Mouse (Mus musculus): ENCODE measurements around the gene Mars.

DNA sequence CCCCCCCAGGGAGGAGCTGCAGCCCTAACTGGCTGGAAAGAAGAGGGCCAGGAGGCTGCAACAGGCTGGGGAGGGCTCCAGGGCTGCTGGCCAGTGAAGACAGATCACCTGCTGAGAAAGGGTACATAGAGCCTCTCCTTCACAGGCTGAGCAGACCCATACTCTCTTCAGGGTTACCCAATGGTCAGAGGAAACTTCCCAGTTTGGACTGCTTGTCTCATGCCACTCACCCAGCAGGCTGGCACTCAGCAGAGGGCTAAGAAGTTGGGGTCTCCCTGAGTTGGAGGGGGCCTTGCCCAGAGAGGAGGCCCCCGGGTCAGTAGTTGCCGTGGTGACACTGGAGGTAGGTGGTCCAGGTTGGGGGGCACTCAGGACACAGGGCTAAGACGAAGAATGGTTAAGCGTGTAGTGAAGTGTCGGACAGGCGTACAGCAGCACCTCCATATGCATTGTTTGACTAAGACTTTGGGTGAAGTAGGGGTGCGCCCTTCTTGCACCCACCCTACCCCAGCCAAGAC lies 27.4 kb downstream of the Mars start:
- TF ChIP-seq ZKSCAN1 (IDR thresholded peaks at IDR 0.05; ENCODE audit: low read depth, low read length) (no peak), CTCF (IDR thresholded peaks at IDR 0.05 in 2 of 3, conservative IDR thresholded peaks at IDR 0.05 in 1 of 3; ENCODE audit: control insufficient read depth in 1 of 3, insufficient read depth in 1 of 3, low read depth in 2 of 3, low read length in 3 of 3, poor library complexity in 1 of 3, severe bottlenecking in 1 of 3) (no peak), GATA1 (IDR thresholded peaks at IDR 0.05; ENCODE audit: low read depth, low read length) (no peak)
